Mouse (Mus musculus) cerebellum, adult 18-20 months (tissue): Measurements from ENCODE around the gene Zscan4e.
"Not testable (repeated sequence)": the region's sequence is repeated elsewhere in the genome, so short reads cannot be mapped to it uniquely, and the experiment has no call there.

Experiments
- DNase-seq, 2 experiments: peaks; one replicate each; pipeline ENCODE4 v3.0.0; 2021

The Zscan4e gene

GRCm38 (mm10) chr7:11310582-11310981 is at the start of gene Zscan4e:
Gene Zscan4e (minus strand): TSS chr7:11310682.
- DNase-seq: not testable (repeated sequence)
